Mouse (Mus musculus) left cerebral cortex, postnatal 25 days (tissue): ENCODE measurements at regions not wholly inside any gene's neighbourhood (a gene's known extent, or its start where the extent isn't known, plus 50 kb on each side); places are given as distances from the start of the nearest gene placed in this dataset.

Source experiments
- DNase-seq, 2 experiments: peaks; one replicate each; pipeline ENCODE4 v3.0.0; 2022; ENCODE audit warnings: low spot score in 2 of 2, mixed read lengths in 1 of 2
- intact Hi-C: fragments of 180-260 bp; cut with DNase I; formaldehyde crosslinking; loops from one replicate; pipeline ENCODE4 v1.15.1; 2025

DNA sequence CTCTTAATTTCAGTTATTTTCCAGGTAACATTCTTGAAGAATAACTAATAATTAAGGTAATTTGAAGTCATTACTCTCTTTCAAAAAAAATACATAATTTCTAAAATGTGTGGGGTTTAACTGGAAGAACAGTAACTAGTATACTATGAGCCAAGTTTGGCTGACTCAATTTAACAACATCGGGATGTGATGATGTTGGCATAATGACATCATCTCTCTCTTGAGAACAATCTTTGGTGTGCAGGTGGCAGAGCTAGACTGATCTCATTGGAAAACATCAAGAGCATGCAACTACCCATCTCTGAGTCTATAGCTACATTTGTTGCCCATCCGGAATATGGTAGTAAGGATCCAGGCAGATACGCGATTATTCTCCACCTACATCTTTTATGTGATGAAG, 1251.7 kb upstream of the Zeb2 start:
- intact Hi-C loops, result no loop called here
- DNase-seq, result no peak

DNA sequence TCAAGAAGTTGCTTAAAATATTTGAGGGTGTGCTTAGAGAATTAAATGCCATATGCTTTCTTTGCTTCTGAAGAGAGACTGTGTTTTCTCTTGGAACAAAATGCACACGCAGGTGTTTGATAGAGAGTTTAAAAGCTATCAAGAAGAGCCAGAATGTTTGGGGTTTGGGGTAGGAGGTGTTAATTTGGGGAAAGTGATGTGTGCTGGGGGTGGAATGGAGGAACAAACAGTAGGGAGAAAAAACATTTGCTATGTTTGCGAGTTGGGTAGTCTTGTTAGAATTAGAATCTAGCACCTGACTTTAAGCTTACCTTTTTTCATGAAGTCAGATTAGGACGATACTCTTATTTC, 1248.9 kb upstream of the Zeb2 start:
- intact Hi-C loops, result no loop called here

DNA sequence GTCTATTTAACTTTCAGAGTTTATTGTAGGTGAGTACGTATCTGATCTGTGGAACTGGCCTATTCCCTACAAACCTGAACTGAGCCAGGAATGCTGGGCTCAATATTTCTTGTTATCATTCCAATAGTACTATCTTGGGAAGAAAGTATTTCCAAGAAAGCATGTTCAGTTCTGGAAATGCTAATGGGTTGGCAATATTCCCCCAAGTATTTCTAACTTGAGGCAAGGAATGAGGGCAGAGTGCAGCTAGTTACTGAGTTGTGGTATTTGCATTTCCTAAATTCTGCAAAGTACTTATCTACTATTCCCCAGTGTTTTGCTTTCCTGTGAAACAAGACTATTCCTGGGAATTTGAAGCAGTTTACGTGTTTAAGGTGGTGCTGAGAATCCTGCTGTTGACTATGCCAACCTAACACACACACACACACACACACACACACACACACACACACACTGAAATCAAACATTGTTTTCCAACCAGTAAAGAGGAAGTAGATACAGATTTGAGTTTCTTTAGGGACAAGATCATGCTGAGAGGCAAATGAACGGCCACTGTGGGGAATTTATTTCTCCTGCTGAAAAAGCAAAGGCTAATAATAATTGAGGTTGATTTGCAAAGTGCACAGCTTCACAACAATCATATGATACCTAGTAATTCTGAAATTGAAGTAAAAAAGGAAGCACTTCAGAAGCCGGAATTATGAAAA, 1248.4 kb upstream of the Zeb2 start:
- intact Hi-C loops, result no loop called here
- DNase-seq, result peak in 1 of 2 experiments; percentile 14

More for the DNA sequence above, 1248.9 kb upstream of the Zeb2 start:
- DNase-seq, result peak; percentile 2 to 62

DNA sequence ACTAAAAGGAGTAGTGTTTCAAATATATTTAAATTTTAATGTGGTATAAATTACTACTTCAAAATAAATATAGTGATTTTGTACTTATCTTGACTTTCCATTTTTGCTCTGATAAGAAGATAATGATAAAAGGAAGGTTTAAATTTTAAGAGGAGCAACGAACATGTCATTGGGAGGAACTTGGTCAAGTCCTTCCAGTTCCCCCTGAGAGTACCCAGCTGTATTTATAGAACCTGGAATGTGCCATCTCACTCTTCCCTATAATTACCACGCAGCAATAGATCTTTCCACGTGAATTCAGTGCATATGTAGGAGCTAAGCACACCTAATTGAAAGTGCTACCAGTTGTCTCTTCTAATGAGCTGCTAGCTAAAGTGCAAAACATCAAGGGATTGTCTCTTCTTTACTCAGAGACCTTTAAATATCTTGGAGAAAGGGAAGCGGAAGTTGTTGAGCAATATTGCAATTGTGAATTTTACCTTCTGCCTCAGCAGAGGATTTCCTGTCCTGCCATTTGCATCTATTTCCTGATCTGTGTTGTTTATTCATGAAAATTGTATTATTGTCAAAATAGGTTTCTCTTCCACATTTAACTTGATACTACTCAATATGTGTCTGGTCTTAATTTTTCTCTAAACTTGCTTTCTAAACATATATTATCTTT, 1243.0 kb upstream of the Zeb2 start:
- intact Hi-C loops, result no loop called here
- DNase-seq, result no peak

DNA sequence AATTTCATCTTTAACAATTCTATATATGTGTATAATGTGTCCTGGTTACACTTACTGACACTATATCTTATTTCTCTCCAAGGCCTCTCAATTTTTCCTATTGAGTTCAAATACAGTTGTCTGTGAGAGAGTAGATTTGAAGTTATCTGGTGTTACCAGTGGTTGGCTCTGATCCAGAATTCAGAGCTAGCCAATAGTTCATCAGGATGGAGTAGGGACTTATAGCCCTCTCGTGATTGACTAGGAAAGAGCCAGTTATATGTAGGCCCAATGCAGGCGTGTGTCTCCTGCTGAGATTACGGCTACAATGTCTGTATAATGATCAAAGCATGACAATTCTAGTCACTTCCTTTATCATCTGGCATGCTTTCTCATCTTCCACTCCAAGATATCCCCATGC, 1241.0 kb upstream of the Zeb2 start:
- intact Hi-C loops, result no loop called here
- DNase-seq, result no peak

DNA sequence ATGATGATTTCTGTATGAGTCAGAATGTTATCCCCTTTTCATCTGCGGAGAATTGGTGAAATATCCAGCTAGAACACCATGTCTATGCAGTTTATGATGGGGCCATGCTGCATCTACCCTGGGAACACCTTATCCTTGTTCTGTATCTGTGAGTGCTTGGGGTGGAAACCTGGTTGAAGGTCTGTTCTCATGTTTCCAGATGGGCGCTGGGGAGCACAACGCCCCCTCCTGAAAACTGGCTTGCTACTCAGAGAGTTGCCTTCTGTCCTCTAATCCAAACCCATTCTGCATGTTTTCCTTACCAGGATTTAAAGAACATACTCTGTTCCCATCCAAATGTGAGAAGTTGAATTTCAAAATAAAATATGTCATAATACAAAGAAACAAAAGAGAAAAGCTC, 1239.5 kb upstream of the Zeb2 start:
- intact Hi-C loops, result no loop called here
- peak in 1 of 2 experiments; percentile 9 for DNase-seq

DNA sequence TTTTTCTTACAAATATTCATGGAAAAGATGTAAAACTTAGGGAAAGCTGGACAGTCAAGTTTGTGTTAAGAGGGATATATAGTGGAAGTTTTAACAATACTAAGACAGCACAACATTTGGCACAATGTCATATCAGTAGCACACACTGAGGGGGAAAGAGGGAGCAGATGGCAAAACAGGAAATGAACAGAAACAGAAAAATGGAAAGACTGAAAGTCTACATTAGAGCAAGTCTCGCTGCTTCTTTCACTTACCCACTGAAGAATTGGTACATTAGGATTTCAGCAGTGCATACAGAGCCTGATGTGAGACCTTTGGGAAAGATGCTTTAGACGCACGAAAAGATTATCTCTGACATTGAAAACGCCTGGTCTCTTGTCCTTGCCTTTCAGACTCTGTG, 1223.5 kb upstream of the Zeb2 start:
- DNase-seq, result no peak
- intact Hi-C loops, result no loop called here

DNA sequence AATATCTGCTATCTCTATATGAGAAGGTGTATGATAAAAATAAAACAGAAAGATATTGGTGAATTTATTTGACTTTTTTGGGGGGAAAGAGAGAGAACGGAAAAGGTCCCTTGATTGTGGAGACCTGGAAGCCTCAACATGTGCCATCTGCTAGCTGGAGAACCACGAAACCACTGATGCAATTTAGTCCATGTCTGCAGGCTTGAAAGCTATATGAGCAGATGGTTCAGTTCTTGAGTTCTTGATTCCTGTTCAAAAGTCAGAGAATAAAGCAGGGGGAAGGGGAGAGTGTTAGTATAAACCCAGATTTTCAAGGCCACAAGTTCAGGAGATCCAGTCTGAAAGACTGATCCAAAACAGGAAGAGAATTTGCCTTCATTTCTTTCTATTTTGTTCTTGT, 1199.5 kb upstream of the Zeb2 start:
- intact Hi-C loops, result no loop called here
- DNase-seq, result no peak

DNA sequence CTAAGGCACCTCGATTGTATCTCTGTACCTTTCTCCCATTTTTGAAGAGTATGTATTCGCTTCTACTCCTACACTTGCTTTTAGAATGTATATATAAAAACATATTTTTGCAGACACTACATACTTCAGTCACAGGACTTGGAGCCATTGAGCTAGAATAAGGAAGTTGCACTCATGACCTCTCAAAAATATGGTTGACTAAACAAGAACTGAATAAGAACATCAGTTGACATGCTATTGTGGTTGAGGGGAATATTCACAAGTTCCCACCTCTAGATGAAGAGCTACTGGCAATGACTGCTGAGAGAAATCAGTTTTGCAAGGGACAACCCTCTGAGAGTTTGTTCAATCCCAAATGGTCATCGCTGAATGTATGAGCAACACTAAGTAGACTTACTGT, 1198.0 kb upstream of the Zeb2 start:
- intact Hi-C loops, result no loop called here
- no peak for DNase-seq

DNA sequence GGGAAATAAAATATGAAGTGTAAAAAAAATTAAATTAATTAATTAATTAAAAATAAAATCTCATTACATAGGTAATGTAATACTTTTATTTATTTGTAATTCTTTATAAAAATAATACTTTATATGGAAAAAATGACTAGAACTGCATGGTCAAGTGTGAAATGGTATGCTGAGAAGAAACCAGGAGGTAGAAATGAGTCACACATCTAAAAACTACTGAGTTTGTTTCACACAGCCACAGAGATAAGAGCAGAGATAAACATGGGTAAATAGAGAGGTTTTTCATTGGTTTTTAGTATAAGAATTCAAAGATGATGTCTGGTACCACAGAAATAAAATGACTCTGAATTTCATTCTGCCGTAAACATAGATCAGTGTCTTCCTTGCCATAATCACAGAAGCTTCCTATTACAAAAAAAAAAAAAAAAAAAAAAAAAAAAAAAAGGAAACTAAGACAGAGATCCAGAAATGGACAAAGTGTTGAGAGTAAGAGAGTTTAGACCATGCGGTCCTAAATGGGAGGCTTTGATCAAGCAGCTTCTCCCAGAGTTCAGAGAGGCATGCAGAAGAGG, 1190.5 kb upstream of the Zeb2 start:
- DNase-seq, result no peak
- intact Hi-C loops, result no loop called here

DNA sequence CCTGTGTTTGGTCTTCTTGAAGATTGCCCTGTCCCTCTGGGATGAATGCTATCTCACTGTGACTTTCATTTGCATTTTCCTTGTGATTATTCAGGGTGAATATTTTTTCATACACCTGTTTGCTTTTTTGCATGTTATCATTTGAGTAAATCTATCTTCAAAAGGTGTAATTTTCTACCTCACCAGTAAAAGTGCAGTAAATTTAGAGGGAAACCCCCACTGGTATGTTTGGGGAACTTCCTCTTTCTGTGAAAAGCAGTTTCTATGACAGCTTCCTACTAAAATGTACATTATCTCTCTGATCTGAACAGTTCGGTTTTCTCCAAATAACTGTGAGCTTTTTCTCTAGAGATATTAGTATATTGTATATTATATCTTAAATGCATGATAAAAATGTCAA, 1185.4 kb upstream of the Zeb2 start:
- intact Hi-C loops, result no loop called here
- DNase-seq, result no peak

DNA sequence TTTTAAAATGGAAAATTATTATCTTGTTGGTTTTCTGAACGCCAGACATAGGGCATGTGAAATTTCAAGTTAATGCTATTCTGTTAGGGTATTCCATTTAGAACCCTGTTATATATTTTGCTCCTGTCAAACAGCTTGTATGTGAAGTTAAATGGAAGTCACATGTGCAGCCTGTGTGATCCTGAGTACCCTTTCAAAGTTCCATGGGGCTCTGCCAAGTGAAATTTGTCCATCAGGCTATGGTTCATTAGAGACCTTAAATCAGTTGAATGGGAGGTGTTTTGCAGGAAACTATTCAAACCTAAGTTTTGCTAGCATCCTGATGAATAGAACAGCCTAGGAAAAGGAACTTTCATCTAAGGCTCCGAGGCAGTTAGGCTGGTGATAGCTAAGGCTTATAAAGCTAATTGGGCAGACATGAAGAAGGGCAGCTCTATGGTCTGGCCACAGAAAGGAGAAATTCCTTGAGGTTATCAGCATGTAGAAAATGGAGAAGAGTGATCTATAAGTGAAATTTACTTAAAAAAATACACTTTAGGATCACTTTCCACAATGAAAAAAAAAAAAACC, 1180.2 kb upstream of the Zeb2 start:
- intact Hi-C loops, result no loop called here
- DNase-seq, result no peak

DNA sequence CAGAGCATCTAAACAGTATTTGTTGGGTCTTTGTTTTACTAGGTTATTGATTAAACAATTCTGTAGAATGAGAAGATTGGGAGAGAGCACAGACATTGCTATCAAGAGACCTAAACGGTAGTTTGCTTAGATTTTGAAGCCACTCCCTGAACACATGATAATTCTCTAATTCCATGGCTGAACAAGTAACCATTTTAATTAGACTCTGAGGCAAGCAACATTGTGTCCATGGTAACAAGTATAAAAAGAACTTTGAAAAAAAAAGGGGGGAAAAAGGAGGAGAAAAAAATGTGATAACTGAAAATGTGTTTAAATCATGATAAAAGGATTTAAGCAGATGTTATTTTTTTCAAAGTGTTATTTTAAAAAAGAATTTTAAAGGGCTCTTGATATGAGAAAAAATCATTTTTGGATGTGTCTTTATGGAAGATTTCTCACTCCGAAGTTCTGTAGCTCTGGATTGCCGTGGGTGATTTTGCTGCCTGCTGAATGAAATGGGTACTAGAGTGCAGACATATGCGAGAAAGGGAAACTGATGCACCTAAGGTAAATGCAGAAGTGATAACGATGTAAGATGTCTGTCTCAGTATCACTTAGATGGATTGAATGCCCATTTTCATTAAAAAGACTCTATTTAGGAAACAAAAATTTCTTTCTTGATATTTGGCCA, 1166.9 kb upstream of the Zeb2 start:
- intact Hi-C loops, result no loop called here
- DNase-seq, result peak; percentile 14 to 68

DNA sequence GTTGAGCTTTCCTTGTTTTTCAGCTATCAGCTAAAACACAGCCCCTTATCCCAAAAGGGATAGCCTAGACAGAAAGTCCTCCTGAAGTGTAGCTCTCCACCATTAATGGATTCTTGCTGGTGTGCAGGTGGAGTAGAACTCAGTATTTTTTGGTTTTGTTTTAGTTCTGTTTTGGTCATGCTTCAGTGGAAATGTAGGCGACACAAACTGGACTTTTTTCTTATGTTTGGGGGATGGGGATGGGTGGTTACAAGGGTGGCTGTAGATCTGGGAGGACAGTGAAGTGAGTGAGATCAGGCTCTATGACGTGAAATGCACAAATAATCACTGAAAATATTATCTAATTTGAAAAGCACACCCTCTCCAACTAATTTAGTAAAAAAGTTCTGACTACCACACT, 1163.6 kb upstream of the Zeb2 start:
- intact Hi-C loops, result no loop called here
- DNase-seq, result no peak

DNA sequence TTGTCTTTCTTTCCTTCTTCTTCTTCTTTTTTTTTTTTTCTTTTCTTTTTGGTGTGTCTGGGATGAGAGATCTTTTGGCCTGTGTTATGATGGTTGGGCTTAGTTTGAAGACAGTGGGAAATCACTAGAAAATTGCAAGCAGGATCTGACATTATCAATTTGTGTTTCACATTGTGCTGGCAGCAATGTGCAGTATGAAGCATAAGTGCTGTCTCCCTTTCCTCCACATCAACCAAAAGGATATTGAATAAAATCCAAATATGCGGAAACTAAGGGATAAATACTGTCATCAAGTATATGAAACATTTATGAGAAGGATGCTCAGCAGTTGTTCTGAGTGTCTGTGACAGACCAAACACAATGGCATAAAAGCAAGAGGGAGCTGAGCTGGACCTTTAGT, 1144.4 kb upstream of the Zeb2 start:
- no peak for DNase-seq
- intact Hi-C loops, result no loop called here

DNA sequence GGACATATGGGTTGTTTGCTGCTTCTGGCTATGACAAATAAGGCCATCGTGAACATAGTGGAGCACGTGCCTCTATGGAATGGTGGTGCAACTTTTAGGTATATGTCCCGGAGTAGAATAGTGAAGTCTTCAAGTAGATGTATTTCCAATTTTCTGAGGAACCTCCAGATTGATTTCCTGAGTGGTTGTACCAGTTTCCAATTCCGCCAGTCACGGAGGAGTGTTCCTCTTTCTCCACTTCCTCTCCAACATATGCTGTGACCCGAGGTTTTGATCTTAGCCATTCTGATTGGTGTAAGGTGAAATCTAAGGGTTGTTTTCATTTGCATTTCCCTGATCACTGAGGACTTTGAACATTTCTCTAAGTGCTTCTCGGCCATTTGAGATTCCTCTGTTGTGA, 1134.4 kb upstream of the Zeb2 start:
- intact Hi-C loops, result no loop called here
- no peak for DNase-seq

DNA sequence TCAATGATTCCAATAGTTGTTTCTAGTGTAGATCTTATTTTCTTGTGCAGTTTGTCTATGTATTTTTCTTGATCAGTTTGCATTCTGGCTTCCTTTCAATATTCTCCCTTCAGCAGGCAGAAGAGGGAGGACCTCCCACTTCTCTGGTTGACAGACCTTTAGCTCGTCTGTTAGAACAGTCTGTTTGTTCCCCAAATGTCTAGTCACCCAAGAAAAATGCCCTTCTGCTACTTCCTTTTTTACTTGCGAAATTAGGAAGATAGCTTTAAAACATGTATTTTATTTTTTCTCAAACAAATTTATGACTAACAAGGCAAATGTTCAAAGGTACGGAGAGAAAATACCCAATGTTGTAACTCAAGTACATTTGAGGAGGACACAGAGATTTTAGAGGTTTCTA, 1128.5 kb upstream of the Zeb2 start:
- intact Hi-C loops, result no loop called here
- DNase-seq, result no peak

DNA sequence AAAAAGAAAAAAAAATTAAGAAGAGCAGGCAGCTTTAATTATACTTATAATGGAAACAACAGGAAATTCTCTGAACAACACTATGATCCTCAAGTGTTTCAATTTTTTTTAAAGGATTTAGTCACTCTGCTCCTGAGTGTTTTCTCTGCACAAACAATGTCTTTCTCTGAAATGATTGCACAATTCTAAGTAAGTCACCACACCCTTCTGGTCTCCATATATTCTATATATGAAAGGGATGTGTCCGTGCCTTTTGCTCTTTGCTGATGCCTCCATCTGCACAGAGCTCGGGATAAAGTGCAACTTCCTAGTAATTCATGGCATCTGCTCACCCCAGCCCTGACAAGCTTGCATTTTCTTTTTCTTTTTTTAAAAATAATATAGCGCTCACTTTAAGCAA, 1127.5 kb upstream of the Zeb2 start:
- intact Hi-C loops, result no loop called here
- DNase-seq, result no peak

DNA sequence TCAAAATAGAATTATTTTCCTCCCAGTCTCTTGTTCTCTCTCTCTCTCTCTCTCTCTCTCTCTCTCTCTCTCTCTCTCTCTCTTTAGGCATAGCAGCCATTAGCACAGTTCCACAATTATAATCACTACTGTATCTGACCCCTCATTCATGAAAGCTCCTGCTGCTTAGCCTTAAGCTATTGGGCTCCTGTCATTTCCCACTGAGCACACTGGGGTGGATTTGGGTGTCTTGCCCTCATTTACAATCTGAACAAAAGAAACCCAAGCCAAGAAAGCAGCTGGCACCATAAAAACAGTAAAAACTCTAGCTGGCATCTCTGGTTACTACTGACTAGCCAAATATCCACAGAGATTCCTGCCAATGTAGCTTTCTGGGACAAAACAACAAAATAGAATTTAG, 1125.6 kb upstream of the Zeb2 start:
- intact Hi-C loops, result no loop called here
- DNase-seq, result no peak

DNA sequence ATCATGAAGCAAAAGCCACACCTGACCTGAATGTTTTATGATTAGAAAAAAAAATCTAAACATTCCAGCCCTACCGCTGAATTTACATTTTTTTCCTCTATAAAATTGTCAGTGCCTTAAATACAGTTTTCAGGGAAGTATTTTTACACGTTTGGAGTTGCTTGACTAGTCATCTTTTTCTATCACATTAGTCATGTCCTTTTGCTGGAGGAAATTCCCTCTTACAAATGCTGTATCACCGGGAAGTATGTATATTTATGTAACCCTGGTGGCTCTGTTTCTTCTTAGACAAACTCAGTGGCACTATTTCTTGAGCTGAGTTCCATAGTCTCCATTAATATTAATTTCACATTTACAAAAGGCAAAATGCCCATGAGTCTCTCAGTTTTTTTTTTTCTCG, 1122.7 kb upstream of the Zeb2 start:
- intact Hi-C loops, result no loop called here
- DNase-seq, result peak in 1 of 2 experiments; percentile 45
